In the genomic region with DNA sequence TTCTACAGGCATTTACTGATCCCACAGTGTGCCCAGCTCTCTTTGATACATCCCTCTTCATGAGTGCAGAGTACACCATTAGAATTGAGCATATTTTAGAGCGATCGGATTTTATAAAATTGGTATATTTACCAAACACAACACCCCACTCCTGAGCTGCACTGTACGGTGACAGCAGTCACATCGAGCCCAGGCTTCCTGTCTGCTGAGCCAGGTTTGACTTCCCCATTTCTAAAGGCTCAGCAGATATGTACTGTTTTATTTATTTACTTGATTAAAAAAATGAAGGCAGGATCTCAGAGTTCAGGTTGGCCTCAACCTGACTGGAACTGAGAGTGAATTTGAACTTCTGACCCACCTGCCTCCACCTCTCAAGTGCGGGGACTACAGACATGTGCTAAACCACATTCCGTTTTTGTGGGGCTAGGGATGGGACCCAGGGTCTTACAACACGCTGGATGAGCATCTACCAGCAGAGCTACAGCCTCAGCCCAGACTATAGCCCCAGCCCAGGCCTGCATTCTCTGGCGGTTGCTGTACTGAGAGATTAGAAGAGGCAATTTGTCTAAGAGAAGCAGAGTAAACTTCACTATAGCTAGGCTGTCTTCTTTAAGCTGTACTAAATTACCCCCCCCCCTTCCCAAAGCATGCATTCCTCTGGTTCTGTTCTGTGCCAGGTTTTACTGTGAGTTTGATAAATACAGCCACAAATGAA, we compare ENCODE assay signal across 26 mouse cellular contexts.
DNase-seq lines count a peak whose midpoint lies in the region; ATAC-seq and TF ChIP-seq lines count a peak whose summit lies in the region.
"Had no signal": no experiment of that assay in that cellular context is flagged by ENCODE, and none has a peak within 500 bp of the region (broad histone marks: within the 10 kb centered on the region; RNA-seq: fewer than 3 reads in every experiment).

No protein-coding gene starts in this region.

- TF ChIP-seq EP300 in stomach, postnatal 0 days (optimal IDR thresholded peaks at IDR 0.05), result no peak

- H3K36me3 ChIP-seq in heart, embryonic 13.5 days, result peaks cover 18% of the 10 kb centered on the region
- H3K36me3 ChIP-seq in intestine, embryonic 15.5 days, result no peaks in the 10 kb centered on the region
- H3K36me3 ChIP-seq in stomach, postnatal 0 days (ENCODE audit: control insufficient read depth, insufficient read depth, low read length), result no peaks in the 10 kb centered on the region
- H3K36me3 ChIP-seq: heart, embryonic 15.5 days; hindbrain, embryonic 13.5 days; liver, embryonic 15.5 days; lung, embryonic 15.5 days; midbrain, embryonic 12.5 days; neural tube, embryonic 12.5 days had no signal

- no peak overlapping the region for H3K4me2 ChIP-seq in heart, embryonic 13.5 days
- no peak overlapping the region for H3K4me2 ChIP-seq in intestine, embryonic 15.5 days (replicated peaks)
- H3K4me2 ChIP-seq in stomach, postnatal 0 days (replicated peaks; ENCODE audit: low read depth), result no peak overlapping the region
- H3K4me2 ChIP-seq: forebrain, embryonic 13.5 days; heart, embryonic 15.5 days; hindbrain, embryonic 13.5 days; limb, embryonic 15.5 days; liver, embryonic 15.5 days; lung, embryonic 15.5 days; midbrain, embryonic 12.5 days; neural tube, embryonic 12.5 days had no signal

- WGBS in heart, embryonic 13.5 days, result 69% methylated on average over 8 of the region's 8 CpGs
- WGBS in intestine, embryonic 15.5 days, result 74% methylated on average over 8 of the region's 8 CpGs
- 56% methylated on average over 8 of the region's 8 CpGs for WGBS in stomach, postnatal 0 days

- no peak for TF ChIP-seq CTCF in stomach, postnatal 0 days (IDR thresholded peaks at IDR 0.05; ENCODE audit: low read depth)

- DNase-seq in heart, postnatal 4 days, result no peak
- DNase-seq in NIH3T3 (ENCODE audit: low read depth), result peak; percentile 41
- no peak for DNase-seq in stomach, postnatal 0 days (ENCODE audit: low spot score)
- no peak for DNase-seq in cerebellum, adult 11-12 months
- DNase-seq in cerebellum, adult 8-10 months, result no peak
- DNase-seq: adrenal gland, postnatal 36 days; cerebellum, adult 2 months; cerebellum, postnatal 36 days; embryo, embryonic 11 days; gastrocnemius, postnatal 10 days; kidney, adult 2 months; layer of hippocampus, postnatal 36 days; right cerebral cortex, adult 18-20 months; spleen, adult 18-20 months had no signal

- H3K27ac ChIP-seq in heart, embryonic 13.5 days (replicated peaks), result peak overlapping the region; percentile 86; the same call in 1 of the 2 replicates
- H3K27ac ChIP-seq in intestine, embryonic 15.5 days, result no peak overlapping the region
- peak overlapping the region; percentile 59; the same call in 1 of the 2 replicates for H3K27ac ChIP-seq in stomach, postnatal 0 days (replicated peaks)
- H3K27ac ChIP-seq: forebrain, embryonic 13.5 days; heart, embryonic 15.5 days; hindbrain, embryonic 13.5 days; limb, embryonic 10.5 days; liver, embryonic 15.5 days; lung, embryonic 15.5 days; midbrain, embryonic 12.5 days; neural tube, embryonic 12.5 days had no signal

- no peak for ATAC-seq in heart, embryonic 13.5 days (ENCODE audit: extremely low read depth, insufficient number of reproducible peaks, low FRiP score, low TSS enrichment)
- ATAC-seq in intestine, embryonic 15.5 days, result peak; percentile 37; the same call in 1 of the 2 replicates
- no peak; the same call in 1 of the 2 replicates for ATAC-seq in stomach, postnatal 0 days (ENCODE audit: low FRiP score, low TSS enrichment)
- ATAC-seq: forebrain, embryonic 13.5 days had no signal

- peak overlapping the region; percentile 15; the same call in 1 of the 2 replicates for H3K9ac ChIP-seq in heart, embryonic 13.5 days
- no peak overlapping the region for H3K9ac ChIP-seq in intestine, embryonic 15.5 days
- no peak overlapping the region for H3K9ac ChIP-seq in stomach, postnatal 0 days (ENCODE audit: low read length)
- H3K9ac ChIP-seq: forebrain, embryonic 13.5 days; heart, embryonic 15.5 days; hindbrain, embryonic 13.5 days; limb, embryonic 15.5 days; liver, embryonic 15.5 days; lung, embryonic 15.5 days; midbrain, embryonic 12.5 days; neural tube, embryonic 12.5 days had no signal

- H3K4me1 ChIP-seq in heart, embryonic 13.5 days, result peaks cover 93% of the 10 kb centered on the region
- H3K4me1 ChIP-seq in intestine, embryonic 15.5 days (replicated peaks), result 0 out of 2 replicates have a peak, but pooled peaks cover 14% of the 10 kb centered on the region
- H3K4me1 ChIP-seq in stomach, postnatal 0 days (replicated peaks; ENCODE audit: control insufficient read depth, insufficient read depth), result peaks cover 20% of the 10 kb centered on the region; the same call in 1 of the 2 replicates
- H3K4me1 ChIP-seq: liver, embryonic 15.5 days; neural tube, embryonic 12.5 days had no signal

- no peaks in the 10 kb centered on the region for H3K27me3 ChIP-seq in heart, embryonic 13.5 days (replicated peaks)
- no peaks in the 10 kb centered on the region for H3K27me3 ChIP-seq in intestine, embryonic 15.5 days (replicated peaks)
- no peaks in the 10 kb centered on the region for H3K27me3 ChIP-seq in stomach, postnatal 0 days (ENCODE audit: control insufficient read depth, insufficient read depth, low read length)
- H3K27me3 ChIP-seq: forebrain, embryonic 13.5 days; heart, embryonic 15.5 days; hindbrain, embryonic 13.5 days; limb, embryonic 15.5 days; liver, embryonic 15.5 days; lung, embryonic 15.5 days; midbrain, embryonic 12.5 days; neural tube, embryonic 12.5 days had no signal

- no peak overlapping the region for H3K4me3 ChIP-seq in heart, embryonic 13.5 days
- H3K4me3 ChIP-seq in intestine, embryonic 15.5 days (replicated peaks), result no peak overlapping the region
- H3K4me3 ChIP-seq in stomach, postnatal 0 days (ENCODE audit: low read depth, low read length), result no peak overlapping the region
- H3K4me3 ChIP-seq: forebrain, embryonic 13.5 days; heart, embryonic 15.5 days; hindbrain, embryonic 13.5 days; limb, embryonic 10.5 days; limb, embryonic 15.5 days; liver, embryonic 15.5 days; lung, embryonic 15.5 days; midbrain, embryonic 12.5 days; myocyte; neural tube, embryonic 12.5 days had no signal

- no peaks in the 10 kb centered on the region for H3K9me3 ChIP-seq in heart, embryonic 13.5 days
- no peaks in the 10 kb centered on the region for H3K9me3 ChIP-seq in intestine, embryonic 15.5 days
- no peaks in the 10 kb centered on the region for H3K9me3 ChIP-seq in stomach, postnatal 0 days (ENCODE audit: control insufficient read depth, low read length)
- H3K9me3 ChIP-seq: forebrain, embryonic 13.5 days; heart, embryonic 15.5 days; hindbrain, embryonic 13.5 days; limb, embryonic 10.5 days; limb, embryonic 15.5 days; liver, embryonic 15.5 days; lung, embryonic 15.5 days; midbrain, embryonic 12.5 days; neural tube, embryonic 12.5 days had no signal
